Comparison of ENCODE assay signal across 19 mouse cellular contexts in the genomic region with DNA sequence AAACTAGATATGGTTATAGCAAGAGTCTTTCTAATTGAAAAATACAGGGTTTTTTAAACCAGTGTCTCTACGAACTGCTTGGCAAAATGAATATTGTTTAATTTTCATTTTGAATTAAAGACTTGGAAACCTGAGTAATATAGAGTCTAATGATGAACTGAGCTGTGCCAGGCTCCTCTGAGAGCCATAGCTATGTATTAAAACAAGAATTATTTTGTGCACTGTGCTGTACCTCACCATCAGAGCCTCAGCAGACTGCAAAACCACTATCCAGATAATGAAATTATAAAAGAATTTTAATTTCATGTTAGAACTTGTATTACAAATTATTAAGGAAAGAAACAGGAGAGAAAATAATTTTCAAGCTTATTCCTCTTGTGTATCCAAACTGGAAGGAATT.
DNase-seq lines count a peak whose midpoint lies in the region; ATAC-seq lines count a peak whose summit lies in the region.
"Had no signal": no experiment of that assay in that cellular context is flagged by ENCODE, and none has a peak within 500 bp of the region (broad histone marks: within the 10 kb centered on the region; RNA-seq: fewer than 3 reads in every experiment).

No protein-coding gene starts in this region.

- no peaks in the 10 kb centered on the region for H3K4me1 ChIP-seq in hindbrain, embryonic 16.5 days (ENCODE audit: control insufficient read depth, insufficient read depth, low read depth, low read length)
- no peaks in the 10 kb centered on the region for H3K4me1 ChIP-seq in hindbrain, embryonic 12.5 days
- H3K4me1 ChIP-seq in neural tube, embryonic 14.5 days (ENCODE audit: control insufficient read depth, insufficient read depth, low read length), result no peaks in the 10 kb centered on the region

- no peak overlapping the region for H3K4me3 ChIP-seq in hindbrain, embryonic 16.5 days (ENCODE audit: low read length)
- no peak overlapping the region for H3K4me3 ChIP-seq in hindbrain, embryonic 12.5 days
- H3K4me3 ChIP-seq in neural tube, embryonic 14.5 days (ENCODE audit: low read depth, low read length), result no peak overlapping the region

- H3K9ac ChIP-seq in hindbrain, embryonic 16.5 days (ENCODE audit: low read depth, low read length), result no peak overlapping the region
- no peak overlapping the region for H3K9ac ChIP-seq in hindbrain, embryonic 12.5 days
- H3K9ac ChIP-seq in neural tube, embryonic 14.5 days (replicated peaks; ENCODE audit: low read depth, low read length), result no peak overlapping the region

- no peaks in the 10 kb centered on the region for H3K36me3 ChIP-seq in hindbrain, embryonic 16.5 days (ENCODE audit: control insufficient read depth, insufficient read depth, low read length)
- no peaks in the 10 kb centered on the region for H3K36me3 ChIP-seq in hindbrain, embryonic 12.5 days
- no peaks in the 10 kb centered on the region for H3K36me3 ChIP-seq in neural tube, embryonic 14.5 days (ENCODE audit: control insufficient read depth, insufficient read depth, low read length)
- H3K36me3 ChIP-seq: G1E had no signal

- no peak overlapping the region for H3K4me2 ChIP-seq in hindbrain, embryonic 16.5 days (ENCODE audit: low read length)
- H3K4me2 ChIP-seq in hindbrain, embryonic 12.5 days (replicated peaks), result no peak overlapping the region
- no peak overlapping the region for H3K4me2 ChIP-seq in neural tube, embryonic 14.5 days (ENCODE audit: low read depth, low read length)

- H3K27me3 ChIP-seq in hindbrain, embryonic 16.5 days (replicated peaks; ENCODE audit: control insufficient read depth, insufficient read depth, low read length), result no peaks in the 10 kb centered on the region
- no peaks in the 10 kb centered on the region for H3K27me3 ChIP-seq in hindbrain, embryonic 12.5 days
- H3K27me3 ChIP-seq in neural tube, embryonic 14.5 days (ENCODE audit: control insufficient read depth, insufficient read depth, low read length), result no peaks in the 10 kb centered on the region
- H3K27me3 ChIP-seq: CH12.LX, Patski had no signal

- ATAC-seq in hindbrain, embryonic 16.5 days, result peak; percentile 67; the same call in 1 of the 2 replicates
- no peak for ATAC-seq in hindbrain, embryonic 12.5 days (ENCODE audit: low FRiP score)
- peak; percentile 70; the same call in 1 of the 2 replicates for ATAC-seq in neural tube, embryonic 14.5 days (ENCODE audit: low read depth)
- ATAC-seq: activated CD4-positive, CD25-positive, alpha-beta regulatory T cell, adult 4 months; CD4-positive, CD25-positive, alpha-beta regulatory T cell, adult 4 months; Patski had no signal

- no peak for DNase-seq in neural tube, embryonic 10.5 days (ENCODE audit: extremely low spot score, low spot score)
- DNase-seq: adrenal gland, adult 2 months; adrenal gland, adult 8-10 months; adrenal gland, postnatal 10 days; adrenal gland, postnatal 14 days; adrenal gland, postnatal 25 days; adrenal gland, postnatal 36 days; B cell, adult 2 months; cerebellum, adult 11 months; cerebellum, adult 11-12 months; cerebellum, adult 18-20 months had no signal

- H3K9me3 ChIP-seq in hindbrain, embryonic 16.5 days (ENCODE audit: control insufficient read depth, low read length), result no peaks in the 10 kb centered on the region
- no peaks in the 10 kb centered on the region for H3K9me3 ChIP-seq in hindbrain, embryonic 12.5 days (replicated peaks)
- H3K9me3 ChIP-seq in neural tube, embryonic 14.5 days (ENCODE audit: control insufficient read depth, low read length), result no peaks in the 10 kb centered on the region

- WGBS in hindbrain, embryonic 16.5 days, result 78% methylated on average over 1 of the region's 1 CpGs
- WGBS in hindbrain, embryonic 12.5 days, result 91% methylated on average over 1 of the region's 1 CpGs
- WGBS in neural tube, embryonic 14.5 days, result 72% methylated on average over 1 of the region's 1 CpGs

- no peak overlapping the region for H3K27ac ChIP-seq in hindbrain, embryonic 16.5 days (ENCODE audit: low read depth, low read length)
- no peak overlapping the region for H3K27ac ChIP-seq in hindbrain, embryonic 12.5 days
- H3K27ac ChIP-seq in neural tube, embryonic 14.5 days (ENCODE audit: low read depth, low read length), result no peak overlapping the region
